Mouse (Mus musculus): ENCODE results near the gene Tnmd.
A peak's percentile ranks its signal among the peaks of the same experiment; 100 is the strongest.

Tnmd gene

DNA sequence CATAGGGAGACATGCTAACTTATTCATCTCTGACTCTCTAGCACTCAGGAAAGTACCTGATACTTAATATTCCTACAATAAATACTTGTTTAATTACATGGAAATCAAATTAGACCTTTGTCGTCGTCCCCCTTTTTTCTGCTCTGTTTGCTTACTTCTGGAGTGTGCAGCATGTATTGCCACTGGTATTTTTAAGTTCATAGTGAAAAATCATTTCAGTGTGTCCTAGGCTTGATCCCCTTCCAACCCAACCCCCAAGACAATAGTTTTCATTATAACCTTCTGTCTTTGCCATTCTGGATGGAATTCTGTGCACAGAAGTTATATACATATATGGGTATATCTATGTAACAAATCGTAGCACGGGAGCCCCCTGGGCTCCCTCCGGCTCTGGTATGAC lies at the start of gene Tnmd:
Gene Tnmd, plus strand, starts transcription at position 301 of the 400 bp plus-strand sequence.
- DNase-seq (ENCODE audit: extremely low read depth, insufficient read length, low spot score): no peak

GRCm38 (mm10) chrX:133853637-133854036 lies 2.9 kb downstream of the Tnmd start:
- DNase-seq (ENCODE audit: extremely low read depth, insufficient read length, low spot score): no peak

GRCm38 (mm10) chrX:133869743-133870142 lies 19.0 kb downstream of the Tnmd start:
- DNase-seq (ENCODE audit: extremely low read depth, insufficient read length, low spot score): no peak

DNA sequence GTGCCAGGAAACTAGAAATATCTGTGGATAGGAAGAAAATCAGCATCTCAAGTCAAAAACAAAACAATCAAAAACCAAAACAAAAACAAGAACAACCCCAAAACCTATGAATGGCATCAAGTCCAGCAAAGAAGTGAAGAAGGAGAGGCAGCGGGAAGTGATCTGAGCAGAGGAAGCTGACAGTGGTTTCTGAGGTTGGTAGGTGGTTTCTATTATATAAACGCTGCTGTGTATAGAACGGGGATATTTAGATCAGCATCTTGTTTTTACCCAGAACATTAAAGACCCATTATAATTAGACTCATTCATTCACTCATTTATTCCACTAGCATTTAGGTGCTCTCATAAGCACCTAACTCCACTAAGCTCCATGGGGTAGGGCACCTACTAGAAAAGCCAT lies 36.5 kb downstream of the Tnmd start:
- DNase-seq (ENCODE audit: extremely low read depth, insufficient read length, low spot score): no peak

- no peak for DNase-seq (ENCODE audit: extremely low read depth, insufficient read length, low spot score)
These were observed 37.3 kb downstream of the Tnmd start for GRCm38 (mm10) chrX:133888111-133888510.

- peak; percentile 60 for DNase-seq (ENCODE audit: extremely low read depth, insufficient read length, low spot score)
These were observed 47.3 kb downstream of the Tnmd start, which contains the start of gene Tspan6 for GRCm38 (mm10) chrX:133898014-133898542. Gene Tspan6, minus strand, starts transcription at chrX:133898429.

- DNase-seq (ENCODE audit: extremely low read depth, insufficient read length, low spot score): no peak
These were observed 57.5 kb downstream of the Tnmd start, which contains the start of gene Srpx2 for GRCm38 (mm10) chrX:133908261-133908660. Gene Srpx2, plus strand, starts transcription at chrX:133908426.

GRCm38 (mm10) chrX:133911397-133912103 lies 60.8 kb downstream of the Tnmd start:
- DNase-seq (ENCODE audit: extremely low read depth, insufficient read length, low spot score): no peak

DNA sequence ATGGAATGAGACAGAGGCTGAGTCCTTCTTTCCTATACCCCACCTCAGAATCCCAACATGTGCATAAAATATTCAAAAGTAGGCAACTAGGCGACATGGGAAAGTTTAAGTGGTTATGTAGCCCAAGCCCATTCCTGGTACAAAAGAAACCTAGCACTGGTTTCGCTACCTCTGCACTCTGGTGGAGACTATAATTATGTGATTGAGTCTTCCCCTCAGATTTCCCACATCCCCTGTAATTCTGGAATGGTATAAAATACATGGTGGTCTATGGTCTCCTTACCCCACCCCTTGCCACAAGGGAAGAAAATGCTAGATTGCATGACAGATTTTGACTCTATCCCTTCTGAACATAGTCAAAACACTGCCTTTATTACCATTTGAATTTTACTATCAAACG lies 62.2 kb downstream of the Tnmd start:
- DNase-seq (ENCODE audit: extremely low read depth, insufficient read length, low spot score): no peak

GRCm38 (mm10) chrX:133914219-133914618 lies 63.4 kb downstream of the Tnmd start:
- no peak for DNase-seq (ENCODE audit: extremely low read depth, insufficient read length, low spot score)
